Mouse (Mus musculus) MEL (cell line): ENCODE data around the gene Mad2l2. TPM values are rescaled to one million over a fixed set of nuclear protein-coding genes. Genes with fewer than 3 reads are reported as not detected.
A peak's percentile ranks its signal among the peaks of the same experiment; 100 is the strongest.
"Not testable (repeated sequence)": the region's sequence is repeated elsewhere in the genome, so short reads cannot be mapped to it uniquely, and the experiment has no call there.

Experiments
- DNase-seq: peaks from one replicate; pipeline ENCODE4 v3.0.0; 2011; ENCODE audit warnings: low read depth, low spot score
- H3K27ac ChIP-seq: 2 replicates; pipeline ENCODE4 v1.5.1; 2012; ENCODE audit warnings: low read depth, mild to moderate bottlenecking, control low read depth, low read length, moderate library complexity; ENCODE audit not compliant: control insufficient read depth
- H3K27me3 ChIP-seq, 2 experiments: fragments of 150-350 bp in 1 of 2; sonication (generic) in 1 of 2; 2 replicates each; pipeline ENCODE4 v1.6.1; 2012; ENCODE audit warnings: low read length in 2 of 2, mild to moderate bottlenecking in 2 of 2, improper control_type of control experiment in 1 of 2, moderate library complexity in 1 of 2; ENCODE audit not compliant: insufficient read depth in 2 of 2, control insufficient read depth in 1 of 2
- H3K36me3 ChIP-seq, 2 experiments: 2 replicates each; pipeline ENCODE4 v1.6.1; 2012 to 2014; ENCODE audit warnings: low read length in 2 of 2, improper control_type of control experiment in 1 of 2, inconsistent platforms in 1 of 2, mild to moderate bottlenecking in 1 of 2; ENCODE audit not compliant: insufficient read depth in 2 of 2, control insufficient read depth in 1 of 2
- H3K4me1 ChIP-seq, 2 experiments: fragments of 150-350 bp in 1 of 2; sonication (generic) in 1 of 2; 2 replicates each; pipeline ENCODE4 v1.6.1; 2012; ENCODE audit warnings: low read length in 2 of 2, improper control_type of control experiment in 1 of 2, mild to moderate bottlenecking in 1 of 2; ENCODE audit not compliant: insufficient read depth in 2 of 2, control insufficient read depth in 1 of 2
- H3K4me3 ChIP-seq, 2 experiments: fragments of 150-350 bp in 1 of 2; sonication (generic) in 1 of 2; 2 replicates each; pipeline ENCODE4 v1.5.1; 2012; ENCODE audit warnings: low read depth in 2 of 2, low read length in 2 of 2, mild to moderate bottlenecking in 2 of 2, moderate library complexity in 2 of 2, control low read depth in 1 of 2, improper control_type of control experiment in 1 of 2; ENCODE audit not compliant: control insufficient read depth in 1 of 2, insufficient read depth in 1 of 2
- H3K79me2 ChIP-seq: 2 replicates; pipeline ENCODE4 v1.6.1; 2012; ENCODE audit warnings: mild to moderate bottlenecking, low read length, moderate library complexity; ENCODE audit not compliant: control insufficient read depth, poor library complexity, insufficient read depth
- H3K9ac ChIP-seq: 2 replicates; pipeline ENCODE4 v1.6.1; 2012; ENCODE audit warnings: low read depth, mild to moderate bottlenecking, control low read depth, low read length, moderate library complexity; ENCODE audit not compliant: control insufficient read depth, poor library complexity, severe bottlenecking
- H3K9me3 ChIP-seq: fragments of 150-350 bp; sonication (generic); replicated peaks from 2 replicates; pipeline ENCODE4 v1.6.1; 2012; ENCODE audit warnings: mild to moderate bottlenecking, low read length, improper control_type of control experiment, moderate library complexity; ENCODE audit not compliant: insufficient read depth
- CTCF ChIP-seq, 3 experiments: IDR thresholded peaks in 2 of 3; conservative IDR thresholded peaks in 1 of 3; 2 replicates each; pipeline ENCODE4 v1.5.1; 2011 to 2012; ENCODE audit warnings: low read length in 3 of 3, low read depth in 2 of 3, mild to moderate bottlenecking in 2 of 3, improper control_type of control experiment in 1 of 3, inconsistent platforms in 1 of 3, mixed read lengths in 1 of 3, moderate library complexity in 1 of 3; ENCODE audit not compliant: control insufficient read depth in 1 of 3, insufficient read depth in 1 of 3, poor library complexity in 1 of 3, severe bottlenecking in 1 of 3
- GATA1 ChIP-seq: IDR thresholded peaks from 2 replicates; pipeline ENCODE4 v1.6.1; 2011; ENCODE audit warnings: low read depth, low read length, improper control_type of control experiment
- MEF2A ChIP-seq: IDR thresholded peaks from 2 replicates; pipeline ENCODE4 v1.6.1; 2014; ENCODE audit warnings: low read depth, mild to moderate bottlenecking, inconsistent platforms, low read length, improper control_type of control experiment; ENCODE audit not compliant: poor library complexity, insufficient replicate concordance, severe bottlenecking; ENCODE audit errors: extremely low read depth
- MXI1 ChIP-seq: IDR thresholded peaks from 2 replicates; pipeline ENCODE4 v1.6.1; 2011; ENCODE audit warnings: mild to moderate bottlenecking, low read depth, low read length, improper control_type of control experiment
- RAD21 ChIP-seq: IDR thresholded peaks from 2 replicates; pipeline ENCODE4 v1.6.1; 2011; ENCODE audit warnings: mild to moderate bottlenecking, low read depth, low read length, improper control_type of control experiment
- SMC3 ChIP-seq: IDR thresholded peaks from 2 replicates; pipeline ENCODE4 v1.6.1; 2011; ENCODE audit warnings: low read depth, low read length, improper control_type of control experiment
- TAL1 ChIP-seq: IDR thresholded peaks from 2 replicates; pipeline ENCODE4 v1.6.1; 2012; ENCODE audit warnings: mild to moderate bottlenecking, inconsistent platforms, low read length, moderate library complexity, mixed read lengths
- TBP ChIP-seq: IDR thresholded peaks from 2 replicates; pipeline ENCODE4 v1.8.0; 2011; ENCODE audit warnings: low read depth, low read length, improper control_type of control experiment
- USF1 ChIP-seq: IDR thresholded peaks from 2 replicates; pipeline ENCODE4 v1.6.1; 2014; ENCODE audit warnings: low read depth, mild to moderate bottlenecking, inconsistent platforms, low read length, improper control_type of control experiment, moderate library complexity
- ZKSCAN1 ChIP-seq: IDR thresholded peaks from 2 replicates; pipeline ENCODE4 v1.6.1; 2012; ENCODE audit warnings: low read depth, mild to moderate bottlenecking, inconsistent platforms, low read length, improper control_type of control experiment, moderate library complexity
- polyA plus RNA-seq, 2 experiments: library from polyadenylated mRNA; stranded (reverse) in 1 of 2; unstranded in 1 of 2; fragments of >175 nt in 1 of 2; fragments of >200 nt in 1 of 2; gene quantifications; 2 replicates each; pipeline versions ENCODE4 v1.2.1 to v1.2.4; 2012; ENCODE audit warnings: low replicate concordance in 2 of 2, low read depth in 1 of 2; ENCODE audit not compliant: insufficient read length in 2 of 2, insufficient read depth in 1 of 2, missing spikeins in 1 of 2
- total RNA-seq: library from RNA; depleted of rRNA; stranded (reverse); fragments of 300-350 nt; gene quantifications from 2 replicates; pipeline ENCODE4 v1.2.3, GENCODE M21; 2012

Gene Mad2l2
- total and polyA plus RNA-seq, 3 experiments: 28.6 to 44.8 TPM; not detected in 1

- Histone ChIP-seq H3K4me3 (no peak overlapping the region), H3K27me3 (no peaks in the 10 kb centered on the region; a peak in 2 of 4 replicates), H3K9ac (no peak overlapping the region), H3K36me3 (no peaks in the 10 kb centered on the region), H3K4me1 (no peaks in the 10 kb centered on the region), H3K9me3 (no peaks in the 10 kb centered on the region), H3K27ac (no peak overlapping the region), H3K79me2 (no peaks in the 10 kb centered on the region)
- peak; percentile 35 for DNase-seq
- peak; percentile 3; the same call in 1 of the 2 replicates for TF ChIP-seq RAD21
- TF ChIP-seq SMC3: peak; percentile 14; the same call in 1 of the 2 replicates
- no peak for TF ChIP-seq ZKSCAN1
- peak; percentile 53 to 63 (median 58) for TF ChIP-seq CTCF (IDR thresholded peaks at IDR 0.05 in 2 of 3, conservative IDR thresholded peaks at IDR 0.05 in 1 of 3; ENCODE audit: control insufficient read depth in 1 of 3, insufficient read depth in 1 of 3, low read depth in 2 of 3, low read length in 3 of 3, poor library complexity in 1 of 3, severe bottlenecking in 1 of 3)
Measured at GRCm38 (mm10) chr4:148185819-148186218, 55.6 kb downstream of the Mad2l2 start.

DNA sequence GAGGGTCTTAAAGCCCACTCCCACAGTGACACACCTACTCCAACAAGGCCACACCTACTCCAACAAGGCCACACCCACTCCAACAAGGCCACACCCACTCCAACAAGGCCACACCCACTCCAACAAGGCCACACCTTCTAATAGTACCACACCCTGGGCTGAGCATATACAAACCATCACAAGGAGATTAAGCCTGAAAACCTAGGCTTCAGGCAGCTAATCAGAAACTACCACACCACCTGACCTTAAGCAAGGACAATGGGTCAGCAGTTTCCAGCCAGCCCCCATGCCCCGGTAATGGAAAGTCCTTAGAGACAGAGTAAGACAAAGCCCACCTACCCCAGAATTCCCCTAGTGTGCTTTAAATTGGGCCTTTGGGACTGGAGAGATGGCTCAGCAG lies 58.6 kb downstream of the Mad2l2 start:
- DNase-seq, H3K4me3 ChIP-seq, H3K4me1 ChIP-seq, H3K27me3 ChIP-seq, H3K36me3 ChIP-seq, H3K27ac ChIP-seq, H3K9ac ChIP-seq, H3K79me2 ChIP-seq, H3K9me3 ChIP-seq: not testable (repeated sequence)

- no peak overlapping the region for H3K27ac ChIP-seq
- no peak for TF ChIP-seq GATA1
- H3K27me3 ChIP-seq: no peaks in the 10 kb centered on the region; a peak in 1 of 4 replicates
- no peaks in the 10 kb centered on the region for H3K79me2 ChIP-seq
- H3K4me3 ChIP-seq: no peak overlapping the region
- H3K9me3 ChIP-seq: no peaks in the 10 kb centered on the region
- no peaks in the 10 kb centered on the region for H3K36me3 ChIP-seq
- no peaks in the 10 kb centered on the region for H3K4me1 ChIP-seq
- no peak overlapping the region for H3K9ac ChIP-seq
- no peak for DNase-seq
Measured at GRCm38 (mm10) chr4:148192707-148193245, 62.6 kb downstream of the Mad2l2 start.

DNA sequence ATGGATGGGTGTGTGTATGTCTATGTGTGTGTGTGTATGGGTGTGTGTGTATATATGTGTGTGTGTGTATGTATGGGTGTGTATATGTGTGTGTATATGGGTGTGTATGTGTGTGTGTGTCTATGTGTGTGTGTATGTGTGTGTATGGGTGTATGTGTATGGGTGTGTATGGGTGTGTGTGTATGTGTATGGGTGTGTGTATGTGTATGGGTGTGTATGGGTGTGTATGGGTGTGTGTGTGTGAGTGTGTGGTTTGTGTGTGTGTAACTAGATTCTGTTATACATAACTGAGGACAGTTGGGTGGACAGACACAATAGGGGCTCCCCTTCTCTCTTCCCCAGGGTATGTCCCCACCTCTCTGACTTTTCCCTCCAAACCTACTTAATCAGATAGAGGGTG lies 64.2 kb downstream of the Mad2l2 start:
- no peaks in the 10 kb centered on the region; a peak in 1 of 4 replicates for H3K27me3 ChIP-seq
- no peaks in the 10 kb centered on the region for H3K9me3 ChIP-seq
- no peak overlapping the region for H3K27ac ChIP-seq
- H3K9ac ChIP-seq: no peak overlapping the region
- H3K36me3 ChIP-seq: no peaks in the 10 kb centered on the region
- no peaks in the 10 kb centered on the region for H3K4me1 ChIP-seq
- no peaks in the 10 kb centered on the region for H3K79me2 ChIP-seq
- TF ChIP-seq CTCF (IDR thresholded peaks at IDR 0.05 in 2 of 3, conservative IDR thresholded peaks at IDR 0.05 in 1 of 3; ENCODE audit: control insufficient read depth in 1 of 3, insufficient read depth in 1 of 3, low read depth in 2 of 3, low read length in 3 of 3, poor library complexity in 1 of 3, severe bottlenecking in 1 of 3) (no peak), TAL1 (no peak), GATA1 (no peak), MEF2A (no peak), USF1 (no peak), TBP (no peak), MXI1 (no peak)
- TF ChIP-seq, all 39 proteins: peak for 0
- H3K4me3 ChIP-seq: no peak overlapping the region
- no peak for DNase-seq
